Mouse (Mus musculus) embryonic fibroblast, embryonic 13.5 days (primary cell): ENCODE data around the gene 4930402F06Rik. TPM values are rescaled to one million over a fixed set of nuclear protein-coding genes. Genes with fewer than 3 reads are reported as not detected.

Experiments
- H3K27ac ChIP-seq: 2 replicates; pipeline ENCODE4 v1.5.1; 2012; ENCODE audit warnings: low read length, control low read depth, inconsistent platforms; ENCODE audit not compliant: insufficient read depth
- H3K4me1 ChIP-seq: 2 replicates; pipeline ENCODE4 v1.6.1; 2011; ENCODE audit warnings: low read length; ENCODE audit not compliant: control insufficient read depth, insufficient read depth
- H3K4me3 ChIP-seq: 2 replicates; pipeline ENCODE4 v1.5.1; 2011; ENCODE audit warnings: mild to moderate bottlenecking, control low read depth, low read length; ENCODE audit not compliant: insufficient read depth
- CTCF ChIP-seq: IDR thresholded peaks from 2 replicates; pipeline ENCODE4 v1.5.1; 2011; ENCODE audit warnings: mild to moderate bottlenecking, control low read depth, low read length, moderate library complexity, borderline replicate concordance; ENCODE audit not compliant: insufficient read depth
- POLR2A ChIP-seq: IDR thresholded peaks from 2 replicates; pipeline ENCODE4 v1.6.1; 2011; ENCODE audit warnings: low read depth, mild to moderate bottlenecking, control low read depth, low read length, moderate library complexity
- polyA plus RNA-seq: library from polyadenylated mRNA; stranded (reverse); fragments of >200 nt; gene quantifications from 2 replicates; pipeline ENCODE4 v1.2.4, GENCODE M21; 2011; ENCODE audit warnings: low read depth; ENCODE audit not compliant: missing spikeins, insufficient read length

4930402F06Rik gene
- polyA plus RNA-seq, 1 experiment: not detected

DNA sequence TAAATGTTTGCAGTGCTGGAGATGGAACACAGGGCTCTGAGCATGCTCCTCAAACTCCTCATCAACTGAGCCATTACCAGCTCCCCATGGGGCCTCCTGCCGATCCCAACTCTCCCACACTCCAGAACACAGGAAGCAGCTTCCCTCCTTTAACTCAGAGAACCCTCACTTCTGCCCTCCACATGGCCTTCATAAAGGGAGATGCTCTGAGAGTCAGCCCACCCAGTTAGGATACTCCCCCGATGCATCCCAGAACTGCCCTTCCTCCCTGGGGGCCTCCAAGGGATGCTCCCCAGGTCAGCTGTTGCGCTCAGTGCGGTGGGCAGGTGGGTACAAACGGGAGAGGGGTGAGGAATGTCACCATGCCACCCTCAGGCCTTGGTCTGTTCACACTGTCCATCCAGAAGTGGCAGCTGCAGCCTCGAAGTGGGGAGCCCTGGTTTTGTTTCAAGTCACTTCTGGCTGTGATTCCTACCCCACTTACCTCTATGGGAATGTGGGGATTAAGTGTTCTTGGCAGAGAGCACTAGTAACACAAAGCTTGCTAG, 37.7 kb upstream of the 4930402F06Rik start:
- Histone ChIP-seq H3K4me1 (peaks cover 14% of the 10 kb centered on the region), H3K4me3 (no peak overlapping the region), H3K27ac (no peak overlapping the region)
- no peak for TF ChIP-seq POLR2A
- TF ChIP-seq CTCF: no peak

DNA sequence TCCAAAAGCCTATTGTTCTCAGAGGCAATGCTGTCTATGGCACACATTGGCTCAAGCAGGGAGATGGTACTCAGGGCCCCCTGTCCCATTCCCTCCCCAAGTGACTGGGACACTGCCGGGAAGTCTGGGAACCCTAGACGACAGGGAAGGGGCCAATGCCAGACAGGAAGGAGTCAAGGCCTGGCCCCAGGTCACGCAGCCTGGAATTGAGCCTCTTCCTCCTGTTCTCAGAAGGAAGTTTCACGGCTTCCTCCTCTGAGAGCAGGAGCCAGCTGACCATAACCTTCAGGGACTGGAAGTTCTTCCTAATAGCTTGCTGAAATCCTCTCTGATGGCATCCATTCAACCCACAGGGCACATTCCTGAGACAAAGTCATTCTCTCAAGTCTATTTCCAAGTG, 36.5 kb upstream of the 4930402F06Rik start:
- H3K4me3 ChIP-seq: no peak overlapping the region
- H3K27ac ChIP-seq: no peak overlapping the region
- TF ChIP-seq POLR2A (no peak), CTCF (no peak)
- H3K4me1 ChIP-seq: peaks cover 14% of the 10 kb centered on the region

DNA sequence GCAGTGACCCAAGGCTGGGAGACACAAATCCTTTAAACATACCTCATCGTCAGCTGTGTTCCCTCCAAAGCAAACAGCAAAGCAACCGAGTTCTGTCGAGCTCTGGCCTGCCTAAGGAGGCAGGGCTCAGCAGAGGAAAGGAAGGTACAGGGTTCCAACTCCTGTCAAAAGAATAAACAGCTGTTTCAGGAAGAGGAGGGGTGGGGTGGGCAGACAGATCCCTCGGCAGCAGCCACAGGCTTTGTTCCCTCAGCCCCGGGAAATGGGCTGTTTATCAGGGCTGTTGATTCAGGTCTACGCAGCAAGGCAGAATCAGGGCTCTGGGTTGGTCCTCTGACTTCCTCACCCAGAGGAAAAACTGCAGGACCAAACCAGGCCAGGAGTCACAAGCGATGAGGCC, 35.5 kb upstream of the 4930402F06Rik start:
- H3K4me3 ChIP-seq: no peak overlapping the region
- H3K27ac ChIP-seq: peak overlapping the region; percentile 35
- peaks cover 14% of the 10 kb centered on the region for H3K4me1 ChIP-seq
- TF ChIP-seq POLR2A: no peak
- TF ChIP-seq CTCF: no peak

DNA sequence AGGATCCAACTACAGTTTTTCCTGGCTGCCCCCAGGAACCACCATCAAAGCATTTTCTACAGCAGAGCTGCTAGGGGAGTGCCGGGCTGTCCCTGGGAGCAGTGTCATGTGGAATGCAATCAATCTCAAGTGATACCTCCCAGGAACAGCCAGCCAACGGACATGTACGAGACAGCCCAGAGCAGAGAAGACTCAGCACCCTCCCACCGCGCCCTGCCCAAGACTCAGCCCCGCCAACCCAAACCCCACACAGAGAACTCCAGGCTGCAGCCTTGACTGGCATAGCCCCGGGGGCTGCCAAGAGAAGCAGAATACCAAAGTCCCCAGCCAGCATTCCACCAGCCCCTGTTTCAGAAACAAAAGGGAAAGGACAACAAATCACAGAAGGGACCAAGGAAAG, 35.0 kb upstream of the 4930402F06Rik start:
- peaks cover 14% of the 10 kb centered on the region for H3K4me1 ChIP-seq
- TF ChIP-seq CTCF (no peak), POLR2A (no peak)
- peak overlapping the region; percentile 35; the same call in 1 of the 2 replicates for H3K27ac ChIP-seq
- no peak overlapping the region for H3K4me3 ChIP-seq

DNA sequence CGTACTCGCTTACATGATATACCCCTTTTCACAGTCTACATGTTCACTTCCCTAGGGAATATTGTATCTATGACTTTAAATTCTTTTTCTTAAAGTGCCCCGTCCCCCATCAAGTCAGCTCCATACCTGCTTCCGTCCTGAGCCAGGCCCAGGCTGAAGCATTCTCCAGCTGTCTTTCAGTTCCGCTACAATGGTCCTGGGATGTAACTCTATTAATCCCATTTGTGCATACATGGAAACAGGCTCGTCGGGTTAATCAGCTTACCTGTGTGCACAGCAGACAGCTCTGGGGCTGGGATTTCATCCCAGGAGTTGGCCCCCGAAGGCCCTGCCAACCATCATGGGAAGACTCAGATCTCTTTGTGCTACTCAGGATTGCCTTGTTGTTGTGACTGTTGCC, 33.8 kb upstream of the 4930402F06Rik start:
- Histone ChIP-seq H3K27ac (no peak overlapping the region), H3K4me3 (no peak overlapping the region), H3K4me1 (peaks cover 14% of the 10 kb centered on the region)
- TF ChIP-seq CTCF (no peak), POLR2A (no peak)

DNA sequence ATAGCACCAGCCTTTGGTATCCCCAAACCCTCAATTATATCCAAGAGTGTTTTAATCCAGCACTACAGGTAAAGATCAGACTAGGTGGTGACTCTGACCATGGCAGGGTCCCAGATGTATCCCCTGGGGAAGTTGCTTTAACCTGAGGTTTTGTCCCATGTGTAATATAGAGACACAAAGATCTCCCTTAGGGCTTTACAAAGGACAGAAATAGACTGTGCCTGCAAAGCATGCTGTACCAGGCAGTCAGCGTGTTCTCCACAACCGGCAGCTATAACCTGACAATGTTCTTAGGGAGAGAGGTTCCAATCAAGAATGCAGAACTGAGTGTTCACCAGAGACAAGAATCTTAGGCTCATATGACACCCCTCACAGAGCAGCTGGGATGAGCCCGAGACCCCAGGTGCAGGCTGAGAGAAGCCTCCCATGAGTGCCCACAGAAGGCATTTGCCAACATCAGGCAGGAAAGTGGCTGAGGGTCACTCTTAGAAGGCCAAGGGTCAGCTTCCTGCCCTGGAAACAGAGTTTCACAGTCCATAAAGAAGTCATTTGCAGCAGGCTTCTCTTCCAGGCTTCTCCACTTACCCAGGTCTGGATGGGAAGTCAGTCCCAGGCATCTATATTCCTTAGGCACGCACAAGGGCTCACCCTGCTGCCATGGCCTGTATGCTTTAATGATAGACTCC, 31.8 kb upstream of the 4930402F06Rik start:
- Histone ChIP-seq H3K27ac (no peak overlapping the region), H3K4me1 (peaks cover 12% of the 10 kb centered on the region), H3K4me3 (no peak overlapping the region)
- TF ChIP-seq POLR2A (no peak), CTCF (no peak)

DNA sequence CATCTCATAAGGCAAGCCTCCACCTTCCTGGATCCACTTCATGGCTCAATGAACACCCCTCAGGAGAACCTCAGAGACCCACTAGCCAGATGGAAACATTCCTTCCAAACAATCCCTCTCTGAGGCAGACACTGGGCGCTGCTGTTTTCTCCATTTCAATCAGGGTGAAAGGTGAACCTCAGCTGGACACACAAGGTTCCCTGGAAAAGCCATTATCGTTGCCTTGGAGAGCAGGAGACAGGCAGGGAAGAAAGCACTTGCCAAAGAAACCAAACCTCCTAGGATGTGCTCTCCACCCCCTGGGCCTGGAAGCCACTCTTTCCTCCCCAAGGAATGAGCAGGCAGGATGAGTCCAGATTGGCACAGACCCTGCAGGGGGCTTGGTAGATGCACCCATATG, 30.6 kb upstream of the 4930402F06Rik start:
- Histone ChIP-seq H3K4me3 (no peak overlapping the region), H3K4me1 (peaks cover 6% of the 10 kb centered on the region; the same call in 1 of the 2 replicates), H3K27ac (no peak overlapping the region)
- no peak for TF ChIP-seq POLR2A
- TF ChIP-seq CTCF: no peak

DNA sequence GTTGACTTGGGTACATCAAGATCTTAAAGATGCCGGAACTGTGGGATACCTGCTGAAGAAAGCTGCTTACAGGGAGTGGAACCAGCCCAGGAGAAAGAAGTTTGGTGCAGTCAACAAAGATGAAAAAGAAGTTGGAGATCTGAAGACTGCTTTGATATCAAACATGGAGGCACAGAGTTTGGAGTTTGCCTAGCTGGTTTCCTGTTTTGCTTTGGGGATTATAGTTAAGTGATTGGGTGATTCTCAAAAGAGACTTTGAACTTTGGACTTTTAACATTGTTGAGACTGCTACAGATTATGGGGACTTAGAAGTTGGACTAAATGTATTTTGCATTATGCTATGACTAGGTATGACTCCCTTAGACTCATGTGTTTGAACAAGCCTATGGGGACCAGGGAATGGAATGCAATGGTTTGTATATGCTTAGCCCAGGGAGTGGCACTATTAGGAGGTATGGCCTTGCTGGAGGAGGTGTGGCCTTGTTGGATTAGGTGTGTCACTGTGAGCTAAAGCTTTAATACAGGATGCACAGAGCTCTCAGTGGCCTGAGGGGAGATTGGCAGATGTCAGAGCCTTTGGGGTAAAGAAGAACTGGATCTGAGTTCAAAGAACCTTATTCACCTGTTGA, 26.9 kb upstream of the 4930402F06Rik start:
- no peak overlapping the region for H3K27ac ChIP-seq
- H3K4me1 ChIP-seq: no peaks in the 10 kb centered on the region
- TF ChIP-seq CTCF (no peak), POLR2A (no peak)
- H3K4me3 ChIP-seq: no peak overlapping the region

DNA sequence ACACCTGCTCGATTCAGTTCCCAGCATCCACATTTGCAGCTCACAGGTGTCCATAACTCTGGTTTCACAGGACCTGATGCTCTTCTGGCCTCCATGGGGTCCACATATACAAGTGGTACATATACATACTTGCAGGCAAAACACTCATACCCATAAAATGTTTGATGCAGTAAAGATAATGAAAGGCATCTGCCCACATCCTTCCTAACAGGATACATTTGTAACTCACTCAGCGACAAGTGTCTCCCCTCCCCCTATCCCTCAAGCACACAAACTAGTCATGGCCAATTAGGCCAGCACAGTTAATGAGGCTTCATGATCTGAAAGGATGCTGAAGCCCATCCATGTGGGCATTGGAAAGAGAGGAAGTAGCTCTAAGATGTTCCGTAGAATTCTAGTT, 25.4 kb upstream of the 4930402F06Rik start:
- Histone ChIP-seq H3K27ac (no peak overlapping the region), H3K4me3 (no peak overlapping the region), H3K4me1 (no peaks in the 10 kb centered on the region)
- TF ChIP-seq POLR2A: no peak
- no peak for TF ChIP-seq CTCF

DNA sequence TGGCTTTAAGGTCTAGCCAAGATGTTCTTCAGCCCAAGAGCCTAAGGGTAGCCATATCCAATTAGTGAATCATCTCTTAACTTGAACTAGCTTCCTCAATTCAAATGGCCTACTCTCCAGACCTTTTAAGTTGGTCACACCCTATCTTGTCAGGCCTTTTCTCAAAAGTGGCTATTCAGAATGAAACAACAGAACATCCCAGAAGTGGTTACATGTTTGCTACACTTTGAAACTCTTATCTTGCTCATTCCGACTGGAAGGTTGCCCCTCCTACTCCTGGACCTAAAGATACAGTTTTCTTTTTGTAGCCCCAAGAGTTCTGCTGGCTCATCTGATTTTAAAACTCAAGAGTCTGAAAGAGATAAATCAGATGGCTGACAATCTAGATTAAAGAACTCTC, 23.7 kb upstream of the 4930402F06Rik start:
- H3K4me3 ChIP-seq: no peak overlapping the region
- TF ChIP-seq POLR2A (no peak), CTCF (no peak)
- H3K4me1 ChIP-seq: no peaks in the 10 kb centered on the region
- no peak overlapping the region for H3K27ac ChIP-seq
